ENCODE assay signal across 8 mouse cellular contexts in genomic region chr10:81401205-81401520, GRCm38 (mm10). TPM values are rescaled to one million over a fixed set of nuclear protein-coding genes. Genes with fewer than 3 reads are reported as not detected.
DNase-seq lines count a peak whose midpoint lies in the region; ATAC-seq and TF ChIP-seq lines count a peak whose summit lies in the region.

No protein-coding gene starts in this region.

- no peaks in the 10 kb centered on the region for H3K27me3 ChIP-seq in lung, embryonic 14.5 days (ENCODE audit: insufficient read depth, low read length)
- peaks cover 87% of the 10 kb centered on the region for H3K27me3 ChIP-seq in forebrain, embryonic 10.5 days (ENCODE audit: poor library complexity, severe bottlenecking)
- peaks cover 80% of the 10 kb centered on the region for H3K27me3 ChIP-seq in limb, embryonic 10.5 days (ENCODE audit: low read depth, poor library complexity, severe bottlenecking)
- no peaks in the 10 kb centered on the region for H3K27me3 ChIP-seq in neural tube, embryonic 15.5 days (replicated peaks)

- H3K9me3 ChIP-seq in lung, embryonic 14.5 days (ENCODE audit: low read depth, low read length), result no peaks in the 10 kb centered on the region
- no peaks in the 10 kb centered on the region for H3K9me3 ChIP-seq in forebrain, embryonic 10.5 days
- no peaks in the 10 kb centered on the region for H3K9me3 ChIP-seq in limb, embryonic 10.5 days (replicated peaks)
- H3K9me3 ChIP-seq in neural tube, embryonic 15.5 days (replicated peaks), result no peaks in the 10 kb centered on the region

- ATAC-seq in lung, embryonic 14.5 days (ENCODE audit: insufficient read depth), result peak; percentile 4; the same call in 1 of the 2 replicates
- no peak for ATAC-seq in neural tube, embryonic 15.5 days (ENCODE audit: low FRiP score)

- H3K36me3 ChIP-seq in lung, embryonic 14.5 days (ENCODE audit: insufficient read depth), result peaks cover 82% of the 10 kb centered on the region
- H3K36me3 ChIP-seq in forebrain, embryonic 10.5 days (replicated peaks), result peaks cover 17% of the 10 kb centered on the region
- H3K36me3 ChIP-seq in limb, embryonic 10.5 days, result peaks cover 29% of the 10 kb centered on the region
- H3K36me3 ChIP-seq in neural tube, embryonic 15.5 days, result peaks cover 42% of the 10 kb centered on the region

- peak overlapping the region; percentile 46; the same call in 1 of the 2 replicates for H3K4me2 ChIP-seq in lung, embryonic 14.5 days
- peak overlapping the region; percentile 15; the same call in 1 of the 2 replicates for H3K4me2 ChIP-seq in neural tube, embryonic 15.5 days

- no peak overlapping the region for H3K4me3 ChIP-seq in lung, embryonic 14.5 days (ENCODE audit: low read depth, low read length)
- H3K4me3 ChIP-seq in forebrain, embryonic 10.5 days, result peak overlapping the region; percentile 44; the same call in 1 of the 2 replicates
- H3K4me3 ChIP-seq in limb, embryonic 10.5 days, result peak overlapping the region; percentile 40
- H3K4me3 ChIP-seq in neural tube, embryonic 15.5 days (replicated peaks), result no peak overlapping the region

- H3K27ac ChIP-seq in lung, embryonic 14.5 days (ENCODE audit: low read depth), result peak overlapping the region; percentile 88
- H3K27ac ChIP-seq in forebrain, embryonic 10.5 days, result peak overlapping the region; percentile 86
- peak overlapping the region; percentile 92 for H3K27ac ChIP-seq in limb, embryonic 10.5 days
- peak overlapping the region; percentile 82 for H3K27ac ChIP-seq in neural tube, embryonic 15.5 days (replicated peaks)

- 22% methylated on average over 10 of the region's 10 CpGs for WGBS in lung, embryonic 14.5 days
- WGBS in forebrain, embryonic 10.5 days, result 34% methylated on average over 10 of the region's 10 CpGs
- WGBS in limb, embryonic 10.5 days, result 24% methylated on average over 10 of the region's 10 CpGs
- WGBS in neural tube, embryonic 15.5 days, result 30% methylated on average over 10 of the region's 10 CpGs

- TF ChIP-seq CTCF in lung, embryonic 14.5 days (IDR thresholded peaks at IDR 0.05; ENCODE audit: low read depth), result no peak

- H3K9ac ChIP-seq in lung, embryonic 14.5 days, result no peak overlapping the region
- H3K9ac ChIP-seq in neural tube, embryonic 15.5 days (replicated peaks), result 0 out of 2 replicates have a peak overlapping the region, but pooled peaks have one; percentile 17

- H3K4me1 ChIP-seq in lung, embryonic 14.5 days (ENCODE audit: insufficient read depth), result peaks cover 24% of the 10 kb centered on the region
- H3K4me1 ChIP-seq in forebrain, embryonic 10.5 days, result peaks cover 78% of the 10 kb centered on the region
- peaks cover 69% of the 10 kb centered on the region for H3K4me1 ChIP-seq in limb, embryonic 10.5 days
- H3K4me1 ChIP-seq in neural tube, embryonic 15.5 days, result peaks cover 52% of the 10 kb centered on the region

- DNase-seq in lung, embryonic 14.5 days, result peak; percentile 63
- no peak for DNase-seq in lung, adult 18-20 months
- DNase-seq in forebrain, embryonic 10.5 days (ENCODE audit: extremely low spot score, low spot score), result no peak
- no peak for DNase-seq in limb, embryonic 10.5 days (ENCODE audit: low spot score)
- DNase-seq in cerebellum, adult 18-20 months, result no peak
- no peak for DNase-seq in spleen, postnatal 10 days (ENCODE audit: low spot score in 2 of 2)
- DNase-seq in kidney, postnatal 4 days, result no peak

RNA-seq across cellular contexts. Expression of gene Smim24, which starts 8.3 kb away (rescaled TPM):
- polyA plus RNA-seq in lung, embryonic 14.5 days (2014; fragmentation: Nextera tagmentation; extraction: Ambion mirVana), result 2.8 and 3.3 TPM in 2 replicates
- polyA plus RNA-seq in forebrain, embryonic 10.5 days (2016; fragmentation: Nextera tagmentation; extraction: Ambion mirVana), result 1.6 and 1.9 TPM in 2 replicates
- 1.9 and 2.9 TPM in 2 replicates for polyA plus RNA-seq in limb, embryonic 10.5 days (2016; fragmentation: Nextera tagmentation; extraction: Ambion mirVana)
- 2.5 and 9.3 TPM in 2 replicates for polyA plus RNA-seq in neural tube, embryonic 15.5 days (2015; fragmentation: Nextera tagmentation; extraction: Ambion mirVana)

RNA-seq across cellular contexts. Expression of gene Gm48552, which starts 12.4 kb away (rescaled TPM):
- polyA plus RNA-seq in lung, embryonic 14.5 days (2014; fragmentation: Nextera tagmentation; extraction: Ambion mirVana), result 1.3 and 1.4 TPM in 2 replicates
- 0.78 and 1.4 TPM in 2 replicates for polyA plus RNA-seq in forebrain, embryonic 10.5 days (2016; fragmentation: Nextera tagmentation; extraction: Ambion mirVana)
- 1.4 and 1.5 TPM in 2 replicates for polyA plus RNA-seq in limb, embryonic 10.5 days (2016; fragmentation: Nextera tagmentation; extraction: Ambion mirVana)
- 3.4 and 3.6 TPM in 2 replicates for polyA plus RNA-seq in neural tube, embryonic 15.5 days (2015; fragmentation: Nextera tagmentation; extraction: Ambion mirVana)

RNA-seq across cellular contexts. Expression of gene Gm48551, which starts 16.9 kb away (rescaled TPM):
- 2.8 and 3.8 TPM in 2 replicates for polyA plus RNA-seq in lung, embryonic 14.5 days (2014; fragmentation: Nextera tagmentation; extraction: Ambion mirVana)
- polyA plus RNA-seq in forebrain, embryonic 10.5 days (2016; fragmentation: Nextera tagmentation; extraction: Ambion mirVana), result 2.6 and 3.1 TPM in 2 replicates
- polyA plus RNA-seq in limb, embryonic 10.5 days (2016; fragmentation: Nextera tagmentation; extraction: Ambion mirVana), result 3.8 and 4.2 TPM in 2 replicates
- 5.7 and 7.2 TPM in 2 replicates for polyA plus RNA-seq in neural tube, embryonic 15.5 days (2015; fragmentation: Nextera tagmentation; extraction: Ambion mirVana)

RNA-seq across cellular contexts. Expression of gene Dohh, which starts 16.9 kb away (rescaled TPM):
- 57.5 and 67.0 TPM in 2 replicates for polyA plus RNA-seq in lung, embryonic 14.5 days (2014; fragmentation: Nextera tagmentation; extraction: Ambion mirVana)
- 96.8 and 97.9 TPM in 2 replicates for polyA plus RNA-seq in forebrain, embryonic 10.5 days (2016; fragmentation: Nextera tagmentation; extraction: Ambion mirVana)
- 101 and 115 TPM in 2 replicates for polyA plus RNA-seq in limb, embryonic 10.5 days (2016; fragmentation: Nextera tagmentation; extraction: Ambion mirVana)
- 101 TPM in 2 replicates for polyA plus RNA-seq in neural tube, embryonic 15.5 days (2015; fragmentation: Nextera tagmentation; extraction: Ambion mirVana)

RNA-seq across cellular contexts. Expression of gene Fzr1, which starts 22.8 kb away (rescaled TPM):
- 109 and 116 TPM in 2 replicates for polyA plus RNA-seq in lung, embryonic 14.5 days (2014; fragmentation: Nextera tagmentation; extraction: Ambion mirVana)
- polyA plus RNA-seq in forebrain, embryonic 10.5 days (2016; fragmentation: Nextera tagmentation; extraction: Ambion mirVana), result 135 and 139 TPM in 2 replicates
- 134 and 148 TPM in 2 replicates for polyA plus RNA-seq in limb, embryonic 10.5 days (2016; fragmentation: Nextera tagmentation; extraction: Ambion mirVana)
- 132 and 146 TPM in 2 replicates for polyA plus RNA-seq in neural tube, embryonic 15.5 days (2015; fragmentation: Nextera tagmentation; extraction: Ambion mirVana)

Comparison
In these comparisons a context has a peak if more than half of its experiments do, and no peak if none do; other contexts are left out.
1. H3K4me3 ChIP-seq: peak in forebrain, embryonic 10.5 days (single experiment) and limb, embryonic 10.5 days (single experiment); none in lung, embryonic 14.5 days (single experiment) and neural tube, embryonic 15.5 days (single experiment).
2. Peak in every context shown above with its lines, with median percentiles within 50 percentile points of each other: H3K27ac ChIP-seq.